Mouse (Mus musculus) kidney, adult 9 months (tissue): ENCODE measurements at regions not wholly inside any gene's neighbourhood (a gene's known extent, or its start where the extent isn't known, plus 50 kb on each side); places are given as distances from the start of the nearest gene placed in this dataset.
A peak's percentile ranks its signal among the peaks of the same experiment; 100 is the strongest.

Source experiments
- DNase-seq: peaks from one replicate; pipeline ENCODE4 v3.0.0; 2022

- no peak for DNase-seq
Measured at GRCm38 (mm10) chr4:152719416-152720127, 241.9 kb upstream of the Kcnab2 start.

- no peak for DNase-seq
Measured at GRCm38 (mm10) chr4:152710339-152710738, 232.7 kb upstream of the Kcnab2 start.

GRCm38 (mm10) chr4:152700217-152700616, 222.5 kb upstream of the Kcnab2 start:
- peak; percentile 11 for DNase-seq

- DNase-seq, result no peak
Measured at GRCm38 (mm10) chr4:152697247-152697960, 219.7 kb upstream of the Kcnab2 start.

- no peak for DNase-seq
Measured at GRCm38 (mm10) chr4:152691735-152692134, 214.1 kb upstream of the Kcnab2 start.

- DNase-seq, result no peak
Measured at GRCm38 (mm10) chr4:152691302-152691701, 213.6 kb upstream of the Kcnab2 start.

GRCm38 (mm10) chr4:152690766-152691165, 213.1 kb upstream of the Kcnab2 start:
- DNase-seq, result no peak

- DNase-seq, result no peak
Measured at GRCm38 (mm10) chr4:152689831-152690230, 212.2 kb upstream of the Kcnab2 start.

DNA sequence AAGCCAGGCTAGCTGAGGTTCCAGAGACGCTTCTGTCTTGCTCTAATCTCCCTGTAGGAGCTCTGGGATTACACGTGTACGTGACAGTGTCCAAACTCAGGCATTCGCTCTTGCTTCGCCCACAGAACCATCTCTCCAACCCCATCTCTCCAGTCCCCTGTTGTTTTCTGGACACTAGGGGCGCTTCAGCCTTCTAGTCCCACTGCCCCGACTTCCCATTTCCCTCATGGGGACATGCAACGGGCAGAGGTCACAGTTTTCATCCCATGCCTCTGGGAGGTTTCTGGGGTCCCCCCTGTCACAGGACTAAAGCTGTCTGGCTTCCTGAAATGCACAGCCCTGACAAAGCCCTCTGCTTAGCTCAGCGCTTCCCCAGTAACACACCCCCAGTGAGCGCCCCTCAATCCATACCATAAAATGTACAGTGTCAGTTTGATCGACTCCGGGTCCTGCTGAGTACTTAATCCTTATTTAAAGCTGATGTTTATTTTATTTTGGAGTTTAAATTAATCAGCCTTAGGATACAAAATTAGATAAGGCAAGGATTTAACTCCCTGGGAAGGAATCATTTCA, 208.9 kb upstream of the Kcnab2 start:
- DNase-seq, result no peak

DNA sequence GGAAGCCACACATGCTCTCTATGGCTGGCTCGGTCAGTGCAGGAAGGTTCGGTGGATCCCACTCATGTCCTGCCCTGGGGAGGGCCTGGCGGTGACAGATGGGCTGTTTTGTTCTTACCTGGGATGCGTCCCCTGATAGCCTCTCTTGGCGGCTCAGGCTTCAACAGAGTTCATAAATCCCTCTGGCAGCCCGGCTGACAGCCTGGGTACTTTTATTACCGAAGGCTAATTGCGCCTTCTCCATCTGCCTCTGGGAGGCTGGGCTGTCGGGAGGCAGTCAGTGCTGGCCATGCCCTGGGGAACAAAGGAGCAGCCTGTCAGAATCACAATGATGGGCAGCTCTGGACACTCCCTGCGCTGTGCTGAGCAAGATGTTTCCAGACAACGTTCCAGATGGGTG, 196.5 kb upstream of the Kcnab2 start:
- DNase-seq, result no peak

DNA sequence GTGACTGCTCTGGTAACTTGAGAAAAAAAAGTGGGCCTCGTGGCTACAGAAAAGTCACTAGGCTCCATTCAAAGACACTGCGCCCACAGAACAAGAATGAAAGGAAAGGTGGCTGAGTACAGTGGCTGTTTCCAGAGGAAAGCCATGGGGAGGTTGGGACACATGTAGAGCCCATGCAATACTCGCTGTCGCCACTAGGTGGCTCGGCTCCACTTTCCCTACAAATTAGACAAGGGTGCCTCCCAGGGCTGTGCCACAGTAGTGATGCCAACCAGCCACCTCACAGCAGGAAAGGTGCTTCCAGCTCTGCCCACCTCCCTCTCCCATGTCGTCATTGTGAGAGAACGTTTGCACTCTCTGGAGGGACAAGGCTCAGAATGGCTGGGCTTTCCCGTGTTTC, 185.8 kb upstream of the Kcnab2 start:
- DNase-seq, result peak; percentile 9

DNA sequence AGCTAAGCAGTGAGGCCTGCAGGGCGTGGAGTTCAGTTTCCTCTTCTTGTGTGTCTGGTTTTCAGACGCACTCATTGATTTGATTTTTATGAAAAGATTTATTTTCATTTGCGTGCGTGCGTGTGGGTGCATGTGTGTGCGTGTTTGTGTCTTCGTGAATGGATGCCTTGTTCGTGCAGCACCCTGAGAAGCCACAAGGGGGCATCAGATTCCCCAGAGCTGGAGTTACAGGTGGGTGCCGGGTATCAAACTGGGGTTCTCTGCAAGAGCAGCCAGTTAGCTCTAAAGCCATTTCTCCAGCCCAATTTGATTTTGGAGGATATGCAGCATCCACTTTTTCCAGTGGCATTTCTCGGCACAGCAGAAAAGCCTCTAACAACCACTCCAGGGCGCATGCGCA, 185.4 kb upstream of the Kcnab2 start:
- no peak for DNase-seq

DNA sequence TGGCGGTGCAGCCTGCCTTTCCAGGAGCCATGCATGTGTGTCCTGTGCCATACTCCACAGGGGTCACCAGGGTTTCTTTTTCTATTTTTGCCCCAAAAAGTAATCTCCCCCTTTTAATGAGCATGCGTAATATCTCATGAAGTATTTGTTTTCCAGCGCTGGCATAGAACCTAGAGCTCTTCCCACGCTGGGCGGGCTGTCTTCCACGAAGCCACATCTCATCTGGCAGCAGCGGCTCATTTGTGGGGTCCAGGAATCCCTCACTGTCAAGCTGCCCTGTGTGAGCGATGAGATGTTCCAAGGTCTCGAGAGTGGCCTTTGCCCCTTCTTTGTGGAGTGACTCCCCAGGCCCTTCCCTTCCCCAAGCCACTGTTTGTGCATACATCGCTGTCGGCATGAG, 184.8 kb upstream of the Kcnab2 start:
- no peak for DNase-seq

DNA sequence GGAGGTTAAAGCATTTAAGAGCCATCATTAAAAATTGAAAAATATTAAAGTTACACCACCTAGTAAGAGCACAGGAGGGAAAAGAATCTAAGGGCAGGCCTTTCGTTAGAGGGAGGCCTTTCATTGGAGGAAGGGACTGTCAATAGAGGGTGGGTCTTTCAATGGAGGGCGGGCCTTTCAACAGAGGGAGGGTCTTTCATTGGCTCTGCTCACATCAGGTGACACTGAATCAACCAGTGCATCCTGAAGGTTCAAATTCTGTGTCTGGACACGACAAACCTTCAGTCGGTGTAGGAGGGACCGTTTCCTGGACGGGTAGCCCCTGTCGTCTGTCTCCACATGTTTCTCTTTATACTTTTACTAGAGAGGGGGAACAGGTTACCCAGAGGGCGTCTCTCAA, 172.5 kb upstream of the Kcnab2 start:
- no peak for DNase-seq

DNA sequence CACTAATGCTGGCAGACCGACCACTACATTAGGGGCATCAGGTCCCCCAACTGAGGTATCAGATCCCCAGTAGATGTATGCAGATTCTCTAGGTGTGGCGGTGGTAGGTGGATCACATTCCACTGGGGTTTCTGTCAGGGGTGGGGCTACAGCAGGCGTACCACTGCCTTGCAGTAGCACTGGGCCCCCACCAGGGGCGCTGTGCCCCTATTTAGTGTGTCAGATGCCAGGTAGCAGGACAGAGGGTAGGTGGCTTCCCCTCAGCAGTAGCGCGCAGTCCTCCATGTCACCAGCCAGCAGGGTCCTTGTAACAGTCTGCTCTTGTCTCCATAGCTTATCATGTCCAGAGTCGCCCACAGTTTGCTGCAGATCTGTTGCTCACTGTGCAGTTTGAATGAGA, 169.9 kb upstream of the Kcnab2 start:
- DNase-seq, result peak; percentile 45

DNA sequence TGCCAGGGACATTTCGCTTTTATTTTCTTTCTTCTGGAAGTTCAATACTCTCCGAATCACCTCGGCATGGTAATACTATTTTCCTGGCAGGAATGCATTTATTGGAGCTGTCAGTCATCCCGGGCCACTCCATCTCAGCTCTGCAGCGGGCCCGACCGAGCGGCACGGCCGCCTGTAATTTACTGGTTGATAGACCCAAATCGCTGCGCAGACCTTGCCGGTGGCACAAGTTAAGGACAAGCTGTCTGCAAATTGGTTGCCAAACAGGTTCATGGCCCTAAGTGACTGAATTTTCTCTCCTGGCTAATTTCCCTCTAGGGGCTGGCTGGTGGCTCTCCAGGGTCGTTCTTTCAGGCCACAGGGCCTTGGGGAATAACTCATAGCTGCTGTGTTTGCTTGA, 169.4 kb upstream of the Kcnab2 start:
- no peak for DNase-seq

GRCm38 (mm10) chr4:152637088-152637487, 159.4 kb upstream of the Kcnab2 start:
- no peak for DNase-seq

DNA sequence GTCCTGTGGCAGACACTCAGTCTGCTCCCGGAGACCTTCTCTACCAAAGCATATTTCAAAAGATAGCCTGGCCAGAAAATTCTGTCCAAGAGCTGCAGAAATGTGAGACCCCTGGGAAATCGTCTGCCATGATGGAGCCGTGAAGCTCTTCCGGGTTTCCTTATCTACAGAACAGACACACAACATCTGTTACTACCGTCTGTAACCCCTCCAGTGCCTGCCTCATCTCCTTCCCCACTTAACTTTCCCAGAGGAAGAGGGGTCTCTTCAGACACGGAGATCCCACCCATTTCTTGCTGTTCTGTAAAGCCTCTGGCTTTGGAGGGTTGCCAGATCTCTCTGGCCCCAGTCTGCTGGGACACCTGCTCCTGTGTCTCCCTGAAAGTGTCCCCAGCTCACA, 156.2 kb upstream of the Kcnab2 start:
- DNase-seq, result no peak

DNA sequence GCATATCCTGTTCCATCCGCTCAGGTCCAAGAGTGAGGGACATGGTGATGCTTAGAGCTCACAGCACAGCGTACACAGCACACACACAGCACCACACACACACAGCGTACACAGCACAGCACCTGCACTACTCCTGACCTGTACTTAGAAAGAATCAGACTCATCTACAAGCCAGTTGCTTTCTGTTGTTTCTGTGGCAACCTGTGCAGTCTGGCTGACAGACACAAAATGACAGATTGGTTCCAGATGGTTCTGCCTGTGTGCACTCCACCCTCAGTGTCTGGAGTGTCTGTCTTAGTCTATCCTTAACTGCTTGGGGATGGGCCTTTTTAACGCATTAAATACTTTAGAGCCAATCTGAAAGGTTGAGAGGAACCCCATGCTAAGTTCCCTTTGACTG, 150.4 kb upstream of the Kcnab2 start:
- DNase-seq, result no peak

DNA sequence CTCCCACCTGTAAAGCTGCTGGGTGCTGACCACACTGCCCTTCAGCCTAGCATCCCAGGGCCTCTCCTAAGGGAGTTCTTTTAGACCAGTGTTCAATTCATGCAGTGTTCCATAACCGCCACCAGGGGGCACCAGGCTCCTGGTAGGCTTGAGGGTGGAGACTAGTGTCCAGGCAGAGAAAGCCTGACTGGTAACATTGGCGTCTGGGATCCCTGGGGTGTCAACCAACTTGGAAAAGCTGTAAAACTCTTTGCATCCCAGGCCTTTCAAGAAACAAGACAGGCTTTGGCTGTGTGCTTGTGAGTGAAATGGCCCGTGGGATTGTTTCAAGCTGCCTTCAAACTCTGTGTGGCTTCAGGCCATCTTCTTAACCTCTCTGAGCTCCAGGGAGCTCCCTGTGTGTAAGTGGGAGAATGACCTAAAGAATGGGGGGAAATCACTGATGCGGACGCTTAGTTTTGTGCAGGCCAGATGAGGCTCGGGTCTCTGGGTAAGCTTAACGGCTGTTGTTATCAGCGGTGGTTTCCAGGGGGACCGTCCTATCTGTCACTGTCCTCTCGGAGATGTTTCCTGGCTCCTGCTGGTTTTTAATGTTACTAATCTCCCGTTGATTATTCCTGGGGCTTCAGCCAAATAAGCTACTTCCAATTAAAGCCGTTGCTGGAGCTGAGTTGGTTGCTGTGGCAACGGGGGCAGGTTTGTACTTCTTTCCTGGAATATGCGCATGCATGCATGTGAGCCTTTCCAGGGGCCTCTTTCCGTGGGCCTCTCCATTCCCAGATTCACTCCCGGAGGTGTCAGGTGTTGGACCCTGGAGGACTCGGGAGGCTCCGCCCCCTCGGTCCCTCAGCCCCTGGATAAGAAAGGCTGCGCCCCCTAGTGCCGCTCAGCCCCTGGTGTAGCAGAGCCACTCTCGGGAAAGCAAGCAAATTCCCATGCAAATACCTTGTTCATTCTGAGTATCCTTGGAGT, 147.6 kb upstream of the Kcnab2 start:
- peak; percentile 22 for DNase-seq

- no peak for DNase-seq
Measured at GRCm38 (mm10) chr4:152622022-152622777, 144.5 kb upstream of the Kcnab2 start.

- DNase-seq, result no peak
Measured at GRCm38 (mm10) chr4:152617636-152618035, 140.0 kb upstream of the Kcnab2 start.
